Mouse (Mus musculus) brown adipose tissue, adult 24 weeks (tissue): Measurements from ENCODE around the gene Gm14327. TPM values are rescaled to one million over a fixed set of nuclear protein-coding genes. Genes with fewer than 3 reads are reported as not detected.
A peak's percentile ranks its signal among the peaks of the same experiment; 100 is the strongest.
"Not testable (repeated sequence)": the region's sequence is repeated elsewhere in the genome, so short reads cannot be mapped to it uniquely, and the experiment has no call there.

ENCODE experiments used
- H3K27ac ChIP-seq: fragments of 200-500 bp; replicated peaks from 2 replicates; pipeline ENCODE4 v1.5.1; 2012; ENCODE audit warnings: low read depth, mild to moderate bottlenecking, low read length
- H3K4me1 ChIP-seq: fragments of 200-500 bp; 2 replicates; pipeline ENCODE4 v1.6.1; 2012; ENCODE audit warnings: low read length, mixed read lengths; ENCODE audit not compliant: control insufficient read depth, insufficient read depth, insufficient read length
- H3K4me3 ChIP-seq: fragments of 200-500 bp; 2 replicates; pipeline ENCODE4 v1.5.1; 2012; ENCODE audit warnings: low read depth, mild to moderate bottlenecking, low read length, moderate library complexity; ENCODE audit not compliant: insufficient read depth
- polyA plus RNA-seq: library from polyadenylated mRNA; stranded (reverse); fragments of >200 nt; gene quantifications from 2 replicates; pipeline ENCODE4 v1.2.4, GENCODE M21; 2012; ENCODE audit not compliant: missing spikeins, insufficient read depth, insufficient read length

The Gm14327 gene
- polyA plus RNA-seq: 3.1 and 8.3 TPM in 2 replicates

GRCm38 (mm10) chr2:177897046-177897578, at the start of gene Gm14327:
Gm14327 (plus strand) TSS chr2:177897096.
- H3K4me1 ChIP-seq, H3K27ac ChIP-seq: not testable (repeated sequence)
- H3K4me3 ChIP-seq: peak within 1 kb of the TSS; percentile 49

GRCm38 (mm10) chr2:177862254-177862653, 34.6 kb upstream of the Gm14327 start:
- H3K27ac ChIP-seq, H3K4me1 ChIP-seq, H3K4me3 ChIP-seq: not testable (repeated sequence)

GRCm38 (mm10) chr2:177887743-177888142, 9.2 kb upstream of the Gm14327 start:
- H3K4me1 ChIP-seq, H3K4me3 ChIP-seq, H3K27ac ChIP-seq: not testable (repeated sequence)

- H3K4me1 ChIP-seq, H3K27ac ChIP-seq, H3K4me3 ChIP-seq: not testable (repeated sequence)
Measured at GRCm38 (mm10) chr2:177898171-177898570, 1.3 kb downstream of the Gm14327 start.

GRCm38 (mm10) chr2:177903276-177903675, 6.4 kb downstream of the Gm14327 start:
- not testable (repeated sequence) for H3K4me3 ChIP-seq, H3K4me1 ChIP-seq, H3K27ac ChIP-seq

- H3K27ac ChIP-seq, H3K4me3 ChIP-seq, H3K4me1 ChIP-seq: not testable (repeated sequence)
Measured at GRCm38 (mm10) chr2:177925563-177926103, 28.7 kb downstream of the Gm14327 start, which contains the start of gene Zfp972. Zfp972 (minus strand) TSS chr2:177925613.

Other genes starting within 250 kb of the Gm14327 start
- gene Gm14322, start 137.8 kb upstream of the Gm14327 start, polyA plus RNA-seq: 3.4 and 15.1 TPM in 2 replicates
- gene Gm14325, start 56.8 kb upstream of the Gm14327 start, polyA plus RNA-seq: 23.3 and 42.8 TPM in 2 replicates
- gene Zfp972, start 28.5 kb downstream of the Gm14327 start, polyA plus RNA-seq: 2.3 TPM in 1 of 2 replicates, not detected in the other
- 13.6 and 21.0 TPM in 2 replicates for gene Gm14326, start 60.2 kb downstream of the Gm14327 start, polyA plus RNA-seq
- gene Zfp971, start 126.2 kb downstream of the Gm14327 start, polyA plus RNA-seq: 10.9 and 25.8 TPM in 2 replicates
- 40.2 and 40.6 TPM in 2 replicates for gene Zfp931, start 181.4 kb downstream of the Gm14327 start, polyA plus RNA-seq
- not detected in 2 replicates for gene Phactr3, start 221.9 kb downstream of the Gm14327 start, polyA plus RNA-seq